Mouse (Mus musculus) spleen, adult 2 months (tissue): Measurements from ENCODE around the gene Adgrl3.

Source experiments
- CTCF ChIP-seq: fragments of 200-500 bp; IDR thresholded peaks from 2 replicates; pipeline ENCODE4 v1.5.1; 2011; ENCODE audit warnings: mild to moderate bottlenecking, inconsistent platforms; ENCODE audit not compliant: insufficient read depth, insufficient read length, insufficient replicate concordance; ENCODE audit errors: extremely low read depth
- POLR2A ChIP-seq: fragments of 200-500 bp; IDR thresholded peaks from 2 replicates; pipeline ENCODE4 v1.6.1; 2011; ENCODE audit warnings: low read depth, low read length, inconsistent platforms

DNA sequence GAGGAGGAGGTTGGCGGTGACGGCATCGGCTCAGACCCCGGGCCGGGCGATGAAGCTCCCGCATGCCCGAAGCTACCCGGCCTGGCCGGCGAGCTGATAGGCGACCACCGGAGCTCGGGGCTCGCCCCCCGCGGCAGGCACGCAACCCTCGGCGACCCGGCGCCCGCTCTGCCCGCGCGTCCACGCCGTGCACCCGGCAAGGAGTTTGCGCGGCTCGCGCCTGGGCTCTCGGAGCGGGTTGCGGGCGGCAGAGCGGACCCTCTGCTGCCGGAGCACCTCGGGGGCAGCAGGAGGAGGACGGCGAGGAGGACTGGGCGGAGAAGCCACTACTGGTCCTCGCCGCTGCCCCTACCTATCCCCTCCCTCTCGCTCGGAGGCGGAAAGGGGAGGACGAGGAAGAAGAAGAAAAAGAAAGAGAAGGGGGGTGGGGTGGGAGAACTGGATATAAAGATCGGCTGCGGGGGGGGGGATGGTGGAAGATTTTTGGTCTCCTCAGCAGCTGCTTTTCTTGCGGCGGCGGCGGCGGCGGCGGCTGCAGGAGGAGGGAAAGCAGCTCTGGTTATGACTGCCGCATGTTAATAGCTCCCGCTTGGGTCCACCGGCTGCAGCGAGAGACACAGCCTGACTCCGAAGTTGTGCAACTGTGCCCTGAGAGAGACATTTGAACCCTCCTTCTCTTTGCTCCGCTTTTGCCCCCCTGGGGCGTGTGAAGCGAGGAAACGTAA is 505 bp downstream of the Adgrl3 start:
- TF ChIP-seq CTCF (no peak), POLR2A (no peak)
